Mouse (Mus musculus) neural tube, embryonic 12.5 days (tissue): Measurements from ENCODE around the gene Gli3. TPM values are rescaled to one million over a fixed set of nuclear protein-coding genes. Genes with fewer than 3 reads are reported as not detected.

ENCODE experiments used
- ATAC-seq: fragments of 200-750 bp; cut with Nextera tagmentation; 2 replicates; pipeline ENCODE4 v1.8.0; 2017; ENCODE audit warnings: low read depth, mild to moderate bottlenecking, moderate TSS enrichment, moderate library complexity; ENCODE audit not compliant: low FRiP score
- H3K27ac ChIP-seq: fragments of 300-500 bp; sonication (generic); 2 replicates; pipeline ENCODE4 v1.5.1; 2016
- H3K27me3 ChIP-seq: fragments of 300-500 bp; sonication (generic); replicated peaks from 2 replicates; pipeline ENCODE4 v1.6.1; 2016; ENCODE audit warnings: mild to moderate bottlenecking
- H3K36me3 ChIP-seq: fragments of 300-500 bp; sonication (generic); 2 replicates; pipeline ENCODE4 v1.6.1; 2016; ENCODE audit warnings: mild to moderate bottlenecking
- H3K4me1 ChIP-seq: fragments of 300-500 bp; sonication (generic); 2 replicates; pipeline ENCODE4 v1.6.1; 2016
- H3K4me2 ChIP-seq: fragments of 300-500 bp; sonication (generic); replicated peaks from 2 replicates; pipeline ENCODE4 v1.6.1; 2016; ENCODE audit warnings: mild to moderate bottlenecking
- H3K4me3 ChIP-seq: fragments of 300-500 bp; sonication (generic); 2 replicates; pipeline ENCODE4 v1.5.1; 2016
- H3K9ac ChIP-seq: fragments of 300-500 bp; sonication (generic); 2 replicates; pipeline ENCODE4 v1.6.1; 2016; ENCODE audit warnings: mild to moderate bottlenecking
- H3K9me3 ChIP-seq: fragments of 300-500 bp; sonication (generic); 2 replicates; pipeline ENCODE4 v1.6.1; 2016; ENCODE audit warnings: mild to moderate bottlenecking
- WGBS: fragments of 180-500 bp; shearing (Covaris S2); methylation state at CpG from one replicate; pipeline ENCODE4 v1.1.7; 2016; 5-methylcytosine and 5-hydroxymethylcytosine counted together
- polyA plus RNA-seq: library from polyadenylated mRNA; unstranded; fragments of >200 nt; fragmentation: Nextera tagmentation; extraction: Ambion mirVana; gene quantifications from 2 replicates; pipeline ENCODE4 v1.2.1, GENCODE M21; 2016

The Gli3 gene
- polyA plus RNA-seq, 1 experiment from 2014 or later, result 21.7 TPM

- Histone ChIP-seq H3K4me2 (no peak overlapping the region), H3K27me3 (no peaks in the 10 kb centered on the region), H3K36me3 (no peaks in the 10 kb centered on the region), H3K4me1 (peaks cover 27% of the 10 kb centered on the region), H3K4me3 (no peak overlapping the region), H3K9ac (no peak overlapping the region), H3K9me3 (no peaks in the 10 kb centered on the region), H3K27ac (no peak overlapping the region)
- WGBS, result 64% methylated on average over 5 of the region's 5 CpGs
- no peak for ATAC-seq
Measured at GRCm38 (mm10) chr13:15618051-15618692, 155.1 kb downstream of the Gli3 start.

GRCm38 (mm10) chr13:15621009-15621408 lies 158.0 kb downstream of the Gli3 start:
- Histone ChIP-seq H3K9ac (no peak overlapping the region), H3K36me3 (no peaks in the 10 kb centered on the region), H3K4me1 (peaks cover 41% of the 10 kb centered on the region), H3K27me3 (no peaks in the 10 kb centered on the region), H3K9me3 (no peaks in the 10 kb centered on the region), H3K4me3 (no peak overlapping the region), H3K27ac (no peak overlapping the region), H3K4me2 (peak overlapping the region; percentile 22; the same call in 1 of the 2 replicates)
- ATAC-seq, result peak; percentile 59
- WGBS, result 28% methylated on average over 7 of the region's 7 CpGs

- H3K9ac ChIP-seq, result no peak overlapping the region
- no peak overlapping the region for H3K4me3 ChIP-seq
- H3K9me3 ChIP-seq, result no peaks in the 10 kb centered on the region
- H3K36me3 ChIP-seq, result no peaks in the 10 kb centered on the region
- peaks cover 41% of the 10 kb centered on the region for H3K4me1 ChIP-seq
- 14% methylated on average over 8 of the region's 8 CpGs for WGBS
- H3K4me2 ChIP-seq, result 0 out of 2 replicates have a peak overlapping the region, but pooled peaks have one; percentile 9
- ATAC-seq, result peak; percentile 61
- no peaks in the 10 kb centered on the region for H3K27me3 ChIP-seq
- no peak overlapping the region for H3K27ac ChIP-seq
Measured at GRCm38 (mm10) chr13:15624490-15625353, 161.7 kb downstream of the Gli3 start.

- no peak for ATAC-seq
- H3K4me3 ChIP-seq, result no peak overlapping the region
Measured at GRCm38 (mm10) chr13:15641548-15641947, 178.5 kb downstream of the Gli3 start.

GRCm38 (mm10) chr13:15660502-15660901 lies 197.5 kb downstream of the Gli3 start:
- Histone ChIP-seq H3K27me3 (no peaks in the 10 kb centered on the region), H3K4me2 (no peak overlapping the region), H3K9ac (no peak overlapping the region), H3K4me3 (no peak overlapping the region), H3K36me3 (peaks cover 21% of the 10 kb centered on the region), H3K27ac (no peak overlapping the region), H3K4me1 (peaks cover 11% of the 10 kb centered on the region), H3K9me3 (no peaks in the 10 kb centered on the region)
- 92% methylated on average over 5 of the region's 5 CpGs for WGBS
- ATAC-seq, result no peak

More at GRCm38 (mm10) chr13:15641548-15641947, 178.5 kb downstream of the Gli3 start:
- Histone ChIP-seq H3K36me3 (0 out of 2 replicates have a peak, but pooled peaks cover 4% of the 10 kb centered on the region), H3K27ac (no peak overlapping the region), H3K27me3 (no peaks in the 10 kb centered on the region), H3K4me2 (no peak overlapping the region), H3K9me3 (no peaks in the 10 kb centered on the region), H3K9ac (no peak overlapping the region), H3K4me1 (no peaks in the 10 kb centered on the region)
- WGBS, result 100% methylated on average over 1 of the region's 1 CpGs

- no peaks in the 10 kb centered on the region for H3K9me3 ChIP-seq
- 68% methylated on average over 10 of the region's 10 CpGs for WGBS
- H3K9ac ChIP-seq, result no peak overlapping the region
- no peaks in the 10 kb centered on the region for H3K27me3 ChIP-seq
- peaks cover 21% of the 10 kb centered on the region for H3K36me3 ChIP-seq
- H3K4me1 ChIP-seq, result peaks cover 11% of the 10 kb centered on the region
- ATAC-seq, result no peak
- H3K27ac ChIP-seq, result no peak overlapping the region
- H3K4me2 ChIP-seq, result no peak overlapping the region
- no peak overlapping the region for H3K4me3 ChIP-seq
Measured at GRCm38 (mm10) chr13:15662375-15662774, 199.3 kb downstream of the Gli3 start.

GRCm38 (mm10) chr13:15664580-15665201 lies 201.7 kb downstream of the Gli3 start:
- no peak overlapping the region for H3K27ac ChIP-seq
- no peak overlapping the region for H3K4me2 ChIP-seq
- 31% methylated on average over 7 of the region's 7 CpGs for WGBS
- peaks cover 11% of the 10 kb centered on the region for H3K4me1 ChIP-seq
- H3K27me3 ChIP-seq, result no peaks in the 10 kb centered on the region
- peak; percentile 33; the same call in 1 of the 2 replicates for ATAC-seq
- no peak overlapping the region for H3K4me3 ChIP-seq
- no peaks in the 10 kb centered on the region for H3K9me3 ChIP-seq
- H3K9ac ChIP-seq, result no peak overlapping the region
- peaks cover 21% of the 10 kb centered on the region for H3K36me3 ChIP-seq

- Histone ChIP-seq H3K4me2 (no peak overlapping the region), H3K9ac (no peak overlapping the region), H3K4me1 (peaks cover 11% of the 10 kb centered on the region), H3K9me3 (no peaks in the 10 kb centered on the region), H3K4me3 (no peak overlapping the region), H3K27me3 (no peaks in the 10 kb centered on the region), H3K36me3 (peaks cover 14% of the 10 kb centered on the region), H3K27ac (no peak overlapping the region)
- WGBS, result 88% methylated on average over 8 of the region's 8 CpGs
- ATAC-seq, result no peak
Measured at GRCm38 (mm10) chr13:15665514-15665913, 202.5 kb downstream of the Gli3 start.

- Histone ChIP-seq H3K27me3 (no peaks in the 10 kb centered on the region), H3K9ac (no peak overlapping the region), H3K4me1 (no peaks in the 10 kb centered on the region), H3K4me2 (no peak overlapping the region), H3K36me3 (no peaks in the 10 kb centered on the region), H3K27ac (no peak overlapping the region), H3K9me3 (no peaks in the 10 kb centered on the region), H3K4me3 (no peak overlapping the region)
- WGBS, result 79% methylated on average over 9 of the region's 9 CpGs
- peak; percentile 65; the same call in 1 of the 2 replicates for ATAC-seq
Measured at GRCm38 (mm10) chr13:15670144-15670961, 207.3 kb downstream of the Gli3 start.

GRCm38 (mm10) chr13:15670962-15671313 lies 207.9 kb downstream of the Gli3 start:
- Histone ChIP-seq H3K9me3 (no peaks in the 10 kb centered on the region), H3K9ac (no peak overlapping the region), H3K4me2 (no peak overlapping the region), H3K36me3 (no peaks in the 10 kb centered on the region), H3K4me1 (no peaks in the 10 kb centered on the region), H3K27me3 (no peaks in the 10 kb centered on the region), H3K4me3 (no peak overlapping the region), H3K27ac (no peak overlapping the region)
- WGBS, result 61% methylated on average over 4 of the region's 4 CpGs
- no peak for ATAC-seq

GRCm38 (mm10) chr13:15675480-15675879 lies 212.4 kb downstream of the Gli3 start:
- ATAC-seq, result no peak
- H3K36me3 ChIP-seq, result no peaks in the 10 kb centered on the region; the same call in 1 of the 2 replicates
- H3K9ac ChIP-seq, result no peak overlapping the region
- H3K27me3 ChIP-seq, result no peaks in the 10 kb centered on the region
- H3K9me3 ChIP-seq, result no peaks in the 10 kb centered on the region
- H3K4me3 ChIP-seq, result no peak overlapping the region
- H3K4me2 ChIP-seq, result no peak overlapping the region
- H3K4me1 ChIP-seq, result no peaks in the 10 kb centered on the region
- no peak overlapping the region for H3K27ac ChIP-seq
